Mouse (Mus musculus): ENCODE measurements around the gene Itgb5.

Itgb5 gene

GRCm38 (mm10) chr16:33832728-33833428 lies 3.4 kb downstream of the Itgb5 start:
- DNase-seq (ENCODE audit: low spot score), result no peak

- DNase-seq (ENCODE audit: low spot score), result no peak
Measured at GRCm38 (mm10) chr16:33833429-33833753, 3.9 kb downstream of the Itgb5 start.

GRCm38 (mm10) chr16:33833781-33834482 lies 4.5 kb downstream of the Itgb5 start:
- no peak for DNase-seq (ENCODE audit: low spot score)

- no peak for DNase-seq (ENCODE audit: low spot score)
Measured at GRCm38 (mm10) chr16:33836676-33837075, 7.2 kb downstream of the Itgb5 start.

- DNase-seq (ENCODE audit: low spot score), result no peak
Measured at GRCm38 (mm10) chr16:33837191-33837590, 7.7 kb downstream of the Itgb5 start.

- DNase-seq (ENCODE audit: low spot score), result no peak
Measured at GRCm38 (mm10) chr16:33840616-33841015, 11.2 kb downstream of the Itgb5 start.

- DNase-seq (ENCODE audit: low spot score), result no peak
Measured at GRCm38 (mm10) chr16:33842081-33842880, 12.8 kb downstream of the Itgb5 start.

- DNase-seq (ENCODE audit: low spot score), result no peak
Measured at GRCm38 (mm10) chr16:33844150-33844611, 14.7 kb downstream of the Itgb5 start.

GRCm38 (mm10) chr16:33844866-33845265 lies 15.4 kb downstream of the Itgb5 start:
- no peak for DNase-seq (ENCODE audit: low spot score)

- DNase-seq (ENCODE audit: low spot score), result no peak
Measured at GRCm38 (mm10) chr16:33853271-33853670, 23.8 kb downstream of the Itgb5 start.

- no peak for DNase-seq (ENCODE audit: low spot score)
Measured at GRCm38 (mm10) chr16:33858766-33859165, 29.3 kb downstream of the Itgb5 start.

GRCm38 (mm10) chr16:33859380-33859779 lies 29.9 kb downstream of the Itgb5 start:
- DNase-seq (ENCODE audit: low spot score), result no peak

GRCm38 (mm10) chr16:33859988-33860700 lies 30.7 kb downstream of the Itgb5 start:
- DNase-seq (ENCODE audit: low spot score), result peak; percentile 55

GRCm38 (mm10) chr16:33862406-33862805 lies 32.9 kb downstream of the Itgb5 start:
- DNase-seq (ENCODE audit: low spot score), result no peak

- DNase-seq (ENCODE audit: low spot score), result no peak
Measured at GRCm38 (mm10) chr16:33863208-33863751, 33.8 kb downstream of the Itgb5 start.

GRCm38 (mm10) chr16:33870224-33870785 lies 40.8 kb downstream of the Itgb5 start:
- no peak for DNase-seq (ENCODE audit: low spot score)

GRCm38 (mm10) chr16:33870988-33871758 lies 41.7 kb downstream of the Itgb5 start:
- no peak for DNase-seq (ENCODE audit: low spot score)

- no peak for DNase-seq (ENCODE audit: low spot score)
Measured at GRCm38 (mm10) chr16:33871865-33872443, 42.5 kb downstream of the Itgb5 start.

GRCm38 (mm10) chr16:33873282-33873681 lies 43.8 kb downstream of the Itgb5 start:
- DNase-seq (ENCODE audit: low spot score), result no peak

GRCm38 (mm10) chr16:33878041-33878783 lies 48.7 kb downstream of the Itgb5 start:
- DNase-seq (ENCODE audit: low spot score), result no peak
